In genomic region chr7:35879755-35880304, GRCm38 (mm10) we compare ENCODE assay signal across 8 mouse cellular contexts.
DNase-seq lines count a peak whose midpoint lies in the region; ATAC-seq lines count a peak whose summit lies in the region.

No protein-coding gene starts in this region.

- WGBS in midbrain, embryonic 15.5 days, result 51% methylated on average over 9 of the region's 9 CpGs
- 47% methylated on average over 9 of the region's 9 CpGs for WGBS in stomach, embryonic 15.5 days

- no peaks in the 10 kb centered on the region for H3K9me3 ChIP-seq in midbrain, embryonic 15.5 days
- no peaks in the 10 kb centered on the region for H3K9me3 ChIP-seq in stomach, embryonic 15.5 days

- no peak overlapping the region for H3K27ac ChIP-seq in midbrain, embryonic 15.5 days
- H3K27ac ChIP-seq in stomach, embryonic 15.5 days, result no peak overlapping the region

- H3K9ac ChIP-seq in midbrain, embryonic 15.5 days, result no peak overlapping the region
- H3K9ac ChIP-seq in stomach, embryonic 15.5 days, result no peak overlapping the region

- intact Hi-C loops in left cerebral cortex, postnatal 36 days (cut with DNase I), result loop anchor here (5.0 kb wide), 1 partner anchor 1467 kb away; no protein-coding TSS in a partner anchor

- no peak overlapping the region for H3K4me3 ChIP-seq in midbrain, embryonic 15.5 days
- no peak overlapping the region for H3K4me3 ChIP-seq in stomach, embryonic 15.5 days (replicated peaks)

- peak; percentile 33 for DNase-seq in cerebellum, adult 11 months
- DNase-seq in cerebellum, adult 9-10 months, result peak; percentile 25
- DNase-seq in frontal cortex, adult 2 months (ENCODE audit: extremely low spot score in 1 of 2, low spot score in 1 of 2), result peak; percentile 28 to 86
- peak; percentile 61 for DNase-seq in hindlimb bud, embryonic 11.5 days (ENCODE audit: extremely low spot score, low read depth, low spot score)
- DNase-seq in left cerebral cortex, postnatal 36 days (ENCODE audit: low spot score in 2 of 2), result peak; percentile 64 to 76

- H3K4me1 ChIP-seq in midbrain, embryonic 15.5 days, result no peaks in the 10 kb centered on the region
- H3K4me1 ChIP-seq in stomach, embryonic 15.5 days, result 0 out of 2 replicates have a peak, but pooled peaks cover 2% of the 10 kb centered on the region

- H3K27me3 ChIP-seq in midbrain, embryonic 15.5 days (replicated peaks), result no peaks in the 10 kb centered on the region
- no peaks in the 10 kb centered on the region for H3K27me3 ChIP-seq in stomach, embryonic 15.5 days (replicated peaks)

- no peaks in the 10 kb centered on the region for H3K36me3 ChIP-seq in midbrain, embryonic 15.5 days (replicated peaks)
- H3K36me3 ChIP-seq in stomach, embryonic 15.5 days, result no peaks in the 10 kb centered on the region

- H3K4me2 ChIP-seq in midbrain, embryonic 15.5 days, result no peak overlapping the region
- H3K4me2 ChIP-seq in stomach, embryonic 15.5 days, result no peak overlapping the region

- no peak for ATAC-seq in cerebellum, adult (ENCODE audit: insufficient number of reproducible peaks, low FRiP score, low TSS enrichment)
- peak; percentile 73; the same call in 1 of the 2 replicates for ATAC-seq in midbrain, embryonic 15.5 days (replicated peaks)
- peak; percentile 60; the same call in 1 of the 2 replicates for ATAC-seq in stomach, embryonic 15.5 days (ENCODE audit: insufficient read depth, low FRiP score, low read depth)
